Mouse (Mus musculus): ENCODE results near the gene Slc25a35.

DNA sequence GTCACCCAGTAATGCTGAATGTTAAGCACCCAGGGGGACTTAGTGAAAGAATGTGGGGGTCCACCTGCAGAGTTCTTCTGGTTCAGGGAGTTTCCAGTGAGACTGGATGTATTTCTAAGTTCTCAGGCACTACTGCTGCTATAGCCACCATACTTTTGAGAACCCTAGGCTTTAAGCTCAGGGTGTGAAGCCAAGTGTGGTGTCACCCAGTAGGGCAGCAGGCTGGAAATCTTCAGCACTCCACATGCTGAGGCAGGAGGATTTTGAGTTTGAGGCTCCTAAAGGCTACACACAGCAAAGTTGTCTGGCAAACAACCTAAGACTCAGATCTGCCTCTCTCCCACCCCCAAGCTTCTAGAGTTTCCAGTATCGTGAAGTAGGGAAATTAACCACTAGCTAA, 1.4 kb upstream of the Slc25a35 start:
- TF ChIP-seq POLR2A (IDR thresholded peaks at IDR 0.05; ENCODE audit: low read depth, low read length) (no peak), CTCF (conservative IDR thresholded peaks at IDR 0.05; ENCODE audit: insufficient read depth, insufficient read length, low read depth, low read length) (no peak)
